ENCODE assay signal across 9 mouse cellular contexts in the genomic region with DNA sequence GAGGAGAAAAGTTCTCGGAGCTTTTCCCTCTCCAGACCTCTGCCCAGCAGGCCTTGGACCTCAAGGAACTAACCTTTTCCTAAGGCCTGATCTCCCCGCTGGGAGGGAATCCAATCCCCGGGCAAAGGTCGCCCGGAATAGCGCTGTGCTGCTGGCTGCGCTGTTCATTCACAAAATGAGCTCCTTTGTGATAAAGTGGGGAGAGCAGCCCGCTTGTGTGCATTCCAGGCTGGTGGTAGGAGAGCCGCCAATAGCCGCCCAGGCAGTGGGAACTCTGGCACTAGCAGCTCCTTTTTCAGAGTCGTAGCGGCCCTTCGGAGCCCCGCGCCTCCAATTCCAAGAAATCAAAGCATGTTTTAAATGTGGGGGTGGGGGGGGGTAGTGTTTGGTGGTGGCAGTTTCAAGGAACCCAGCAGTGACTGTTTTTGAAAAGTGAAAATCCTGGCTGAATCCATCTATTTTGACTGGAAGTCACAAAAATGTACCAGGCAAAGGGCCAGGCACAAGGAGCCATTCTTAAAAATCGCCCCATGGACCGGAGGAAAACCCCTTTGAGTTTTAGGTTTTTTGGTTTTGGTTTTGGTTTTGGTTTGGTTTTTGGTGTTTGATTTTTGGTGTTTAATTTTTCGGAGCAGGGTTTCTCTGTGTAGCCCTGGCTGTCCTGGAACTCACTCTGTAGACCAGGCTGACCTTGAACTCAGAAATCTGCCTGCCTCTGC.
DNase-seq lines count a peak whose midpoint lies in the region; ATAC-seq lines count a peak whose summit lies in the region.
"Had no signal": no experiment of that assay in that cellular context is flagged by ENCODE, and none has a peak within 500 bp of the region (broad histone marks: within the 10 kb centered on the region; RNA-seq: fewer than 3 reads in every experiment).

No protein-coding gene starts in this region.

- H3K4me2 ChIP-seq in embryonic facial prominence, embryonic 13.5 days = peak overlapping the region; percentile 70

- intact Hi-C loops in left cerebral cortex, postnatal 36 days (cut with DNase I) = no loop called here

- no peak for ATAC-seq in cerebellum, adult (ENCODE audit: insufficient number of reproducible peaks, low FRiP score, low TSS enrichment)
- ATAC-seq in embryonic facial prominence, embryonic 13.5 days (ENCODE audit: insufficient number of reproducible peaks, insufficient read depth, low FRiP score, low TSS enrichment, low read depth) = peak; percentile 76
- peak; percentile 48 for ATAC-seq in megakaryocyte progenitor cell, adult 5-6 weeks (replicated peaks; ENCODE audit: poor library complexity)

- H3K4me1 ChIP-seq in embryonic facial prominence, embryonic 13.5 days = peaks cover 27% of the 10 kb centered on the region

- no peaks in the 10 kb centered on the region for H3K27me3 ChIP-seq in embryonic facial prominence, embryonic 13.5 days

- peak; percentile 14 for DNase-seq in cerebellum, adult 11 months
- peak; percentile 27 for DNase-seq in heart, adult 8-10 months (ENCODE audit: low spot score)
- DNase-seq in kidney, adult 11 months = peak; percentile 78
- DNase-seq in left cerebral cortex, postnatal 36 days (ENCODE audit: low spot score in 2 of 2) = peak; percentile 26 to 35
- DNase-seq in right cerebral cortex, postnatal 36 days (ENCODE audit: low spot score in 2 of 2) = peak; percentile 20 to 42

- no peaks in the 10 kb centered on the region for H3K36me3 ChIP-seq in embryonic facial prominence, embryonic 13.5 days

- H3K9ac ChIP-seq in embryonic facial prominence, embryonic 13.5 days = peak overlapping the region; percentile 75

- no peaks in the 10 kb centered on the region for H3K9me3 ChIP-seq in embryonic facial prominence, embryonic 13.5 days

- peak overlapping the region; percentile 94 for H3K27ac ChIP-seq in embryonic facial prominence, embryonic 13.5 days
- H3K27ac ChIP-seq: macrophage had no signal

- H3K4me3 ChIP-seq in embryonic facial prominence, embryonic 13.5 days = peak overlapping the region; percentile 43

- 4% methylated on average over 18 of the region's 18 CpGs for WGBS in embryonic facial prominence, embryonic 13.5 days

Comparison
In these comparisons a context has a peak if more than half of its experiments do, and no peak if none do; other contexts are left out.
1. DNase-seq: peak in every context shown above with its lines; median percentile 78 in kidney, adult 11 months; 31 in right cerebral cortex, postnatal 36 days; 30 in left cerebral cortex, postnatal 36 days; 27 in heart, adult 8-10 months; 14 in cerebellum, adult 11 months.